Mouse (Mus musculus) myocyte (in vitro differentiated cells): Measurements from ENCODE around the gene Fndc5.

Experiments used
- CEBPB ChIP-seq: IDR thresholded peaks from 2 replicates; pipeline ENCODE4 v1.6.1; 2011; ENCODE audit warnings: mild to moderate bottlenecking, moderate library complexity; ENCODE audit not compliant: poor library complexity, insufficient read depth, severe bottlenecking
- E2F4 ChIP-seq: IDR thresholded peaks from one replicate; pipeline ENCODE4 v1.6.1; 2011; ENCODE audit warnings: mild to moderate bottlenecking, control low read depth, moderate library complexity; ENCODE audit not compliant: insufficient read depth
- MAX ChIP-seq: IDR thresholded peaks from one replicate; pipeline ENCODE4 v1.6.1; 2011; ENCODE audit warnings: low read depth, mild to moderate bottlenecking, control low read depth
- MYOD1 ChIP-seq, 3 experiments: IDR thresholded peaks; one replicate each; pipeline ENCODE4 v1.6.1; 2011; ENCODE audit warnings: control low read depth in 2 of 3, low read depth in 2 of 3, mild to moderate bottlenecking in 2 of 3, moderate library complexity in 1 of 3; ENCODE audit not compliant: insufficient read length in 2 of 3, control insufficient read depth in 1 of 3
- MYOG ChIP-seq, 3 experiments: IDR thresholded peaks; one replicate each; pipeline ENCODE4 v1.6.1; 2011; ENCODE audit warnings: control low read depth in 2 of 3, low read depth in 2 of 3, mild to moderate bottlenecking in 2 of 3; ENCODE audit not compliant: insufficient read length in 2 of 3, control insufficient read depth in 1 of 3, insufficient read depth in 1 of 3
- POLR2A ChIP-seq: IDR thresholded peaks from one replicate; pipeline ENCODE4 v1.6.1; 2011; ENCODE audit warnings: low read depth, mild to moderate bottlenecking, control low read depth, moderate library complexity; ENCODE audit not compliant: insufficient read length
- POLR2AphosphoS2 ChIP-seq: IDR thresholded peaks from one replicate; pipeline ENCODE4 v1.6.1; 2011; ENCODE audit warnings: low read depth, control low read depth; ENCODE audit not compliant: insufficient read length
- REST ChIP-seq: IDR thresholded peaks from one replicate; pipeline ENCODE4 v1.6.1; 2011; ENCODE audit warnings: mild to moderate bottlenecking, control low read depth, moderate library complexity; ENCODE audit not compliant: insufficient read depth, insufficient read length
- SRF ChIP-seq: IDR thresholded peaks from one replicate; pipeline ENCODE4 v1.6.1; 2011; ENCODE audit warnings: low read depth; ENCODE audit not compliant: control insufficient read depth, insufficient read length
- TCF12 ChIP-seq: IDR thresholded peaks from one replicate; pipeline ENCODE4 v1.6.1; 2011; ENCODE audit warnings: mild to moderate bottlenecking, control low read depth; ENCODE audit not compliant: poor library complexity, insufficient read depth, severe bottlenecking
- TCF3 ChIP-seq: IDR thresholded peaks from one replicate; pipeline ENCODE4 v1.6.1; 2011; ENCODE audit warnings: low read depth, control low read depth; ENCODE audit not compliant: insufficient read length
- USF1 ChIP-seq: IDR thresholded peaks from one replicate; pipeline ENCODE4 v1.6.1; 2011; ENCODE audit warnings: low read depth, mild to moderate bottlenecking, control low read depth, moderate library complexity

DNA sequence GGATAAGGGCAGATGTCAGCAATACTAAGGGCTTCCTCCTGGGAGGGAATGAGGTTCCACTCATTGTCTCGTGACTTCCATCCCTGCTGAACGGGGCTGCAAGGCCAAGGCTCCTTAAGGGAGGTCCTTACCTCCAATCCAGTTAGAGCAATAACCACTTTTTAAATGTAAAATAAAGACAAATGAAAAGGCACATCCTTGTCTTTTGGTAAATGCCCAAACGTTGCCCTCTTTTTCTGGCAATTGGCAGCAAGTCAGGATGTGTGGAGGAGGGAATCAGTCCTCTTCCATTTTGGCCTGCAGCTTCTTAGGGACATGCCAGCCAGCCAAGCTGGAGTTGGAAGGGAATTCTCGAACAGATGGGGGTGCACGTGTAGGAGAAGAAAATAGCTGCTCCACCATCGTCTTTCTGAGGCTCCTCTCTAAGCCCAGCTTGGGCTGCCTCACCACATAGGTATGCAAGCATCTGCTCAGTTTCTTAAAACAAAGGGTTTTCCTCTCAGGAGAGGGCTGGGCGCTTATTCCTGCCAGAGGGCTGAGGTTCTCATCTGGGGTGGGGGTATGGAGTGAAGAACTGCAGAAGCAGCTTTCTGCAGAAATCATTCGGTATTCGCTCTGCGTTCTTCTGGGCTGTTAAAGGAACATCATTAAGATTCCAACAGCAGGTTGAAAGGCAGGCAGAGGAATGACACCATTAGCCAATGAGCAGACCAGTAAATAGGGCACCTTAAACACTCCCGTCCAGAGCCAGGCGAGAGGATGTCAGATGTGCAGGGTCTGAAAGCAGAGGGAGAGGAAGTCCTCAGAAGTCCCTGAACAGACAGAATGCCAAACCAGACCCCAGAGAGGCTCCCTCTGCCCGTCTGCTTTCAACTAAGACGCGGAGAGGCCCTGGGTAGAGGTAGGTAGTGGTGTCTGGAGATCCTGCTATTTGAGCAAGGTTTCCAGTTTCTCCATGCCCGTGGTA, 7.9 kb downstream of the Fndc5 start:
- peak; percentile 7 for TF ChIP-seq TCF12
- TF ChIP-seq E2F4 = no peak
- TF ChIP-seq MAX = no peak
- no peak for TF ChIP-seq POLR2A
- no peak for TF ChIP-seq POLR2AphosphoS2
- no peak for TF ChIP-seq SRF
- TF ChIP-seq USF1 = no peak
- TF ChIP-seq CEBPB = no peak
- peak in 1 of 3 experiments; percentile 40 for TF ChIP-seq MYOD1 (IDR thresholded peaks at IDR 0.05; ENCODE audit: control insufficient read depth in 1 of 3, insufficient read length in 2 of 3, low read depth in 2 of 3)
- TF ChIP-seq MYOG (IDR thresholded peaks at IDR 0.05; ENCODE audit: control insufficient read depth in 1 of 3, insufficient read depth in 1 of 3, insufficient read length in 2 of 3, low read depth in 2 of 3) = peak in 1 of 3 experiments; percentile 58
- TF ChIP-seq TCF3 = no peak
- no peak for TF ChIP-seq REST
